Mouse (Mus musculus) c-Kit-positive CD71-positive TER-119-positive erythroid progenitor cells, embryonic 14.5 days (primary cell): Measurements from ENCODE around the gene Cldn14.

ENCODE experiments used
- DNase-seq: peaks from one replicate; pipeline ENCODE4 v3.0.0-alpha.2; 2013; ENCODE audit warnings: low spot score

Gene Cldn14

DNA sequence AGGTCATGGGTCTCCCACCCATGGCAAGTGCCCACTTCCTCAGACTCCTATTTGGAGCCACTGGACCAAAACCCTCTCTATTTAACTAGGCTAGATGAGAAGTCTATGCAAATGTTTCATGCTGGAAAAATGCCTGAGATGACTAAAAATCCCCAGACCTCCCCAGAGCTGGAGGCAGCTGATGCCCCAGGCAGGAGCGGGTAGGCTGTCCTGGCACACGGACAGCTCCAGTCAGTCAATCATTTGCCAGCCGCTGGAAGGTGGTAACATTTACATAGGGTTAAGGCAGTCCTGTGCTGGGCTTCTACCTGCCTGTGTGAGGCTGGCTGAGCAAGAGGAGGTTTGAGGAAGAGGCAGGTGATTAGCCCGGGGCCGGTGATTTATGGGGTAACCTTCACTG lies 96.5 kb downstream of the Cldn14 start:
- no peak for DNase-seq

DNA sequence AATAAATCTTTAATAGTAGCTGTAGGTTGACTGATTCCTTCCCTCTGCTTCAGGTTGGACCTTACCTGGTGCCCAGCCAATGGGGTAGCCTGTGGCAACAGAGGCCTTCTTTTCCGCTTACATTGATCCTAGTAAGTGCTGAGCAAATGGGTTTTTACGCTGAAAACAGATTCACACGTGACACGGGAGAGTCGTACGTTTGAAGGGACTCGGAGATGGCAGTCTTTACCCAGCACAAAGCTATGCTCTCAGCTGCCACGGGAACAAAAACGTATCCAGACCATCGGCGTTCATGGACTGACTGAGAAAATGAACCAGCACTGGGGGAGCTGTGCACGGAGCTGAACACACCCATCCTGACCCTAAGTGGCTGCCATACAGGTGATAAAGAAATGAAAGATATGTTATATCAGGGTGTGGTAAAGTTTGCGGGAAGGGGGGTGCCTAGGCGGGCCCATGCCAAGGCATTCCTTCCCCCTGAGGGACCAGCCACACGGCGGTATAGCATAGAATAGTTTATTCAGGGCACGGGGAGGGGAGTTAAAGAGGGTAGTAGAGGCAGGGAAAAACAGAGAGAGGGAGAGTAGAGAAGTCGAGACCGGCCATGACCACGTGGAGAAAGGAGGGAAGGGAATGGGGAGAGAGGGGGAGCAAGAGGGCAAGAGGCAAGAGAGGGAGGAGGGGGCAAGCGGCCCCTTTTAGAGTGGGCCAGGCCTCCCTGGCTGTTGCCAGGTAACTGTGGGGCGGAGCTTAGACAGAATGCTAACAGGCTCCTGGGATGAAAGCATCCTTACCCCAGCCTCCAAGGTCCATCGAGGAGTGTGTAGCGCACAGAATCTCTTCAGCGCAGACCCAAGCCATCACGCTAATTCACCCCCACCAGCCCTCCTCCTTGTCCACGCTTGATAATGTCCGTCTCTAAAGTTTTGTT lies 97.6 kb downstream of the Cldn14 start:
- DNase-seq = no peak

- no peak for DNase-seq
Observed at GRCm38 (mm10) chr16:93909936-93910335, 98.7 kb downstream of the Cldn14 start.

- no peak for DNase-seq
Observed at GRCm38 (mm10) chr16:93908196-93908595, 100.4 kb downstream of the Cldn14 start.

GRCm38 (mm10) chr16:93907761-93908160 lies 100.9 kb downstream of the Cldn14 start:
- DNase-seq = no peak

GRCm38 (mm10) chr16:93906156-93907014 lies 102.3 kb downstream of the Cldn14 start:
- DNase-seq = peak; percentile 43

DNA sequence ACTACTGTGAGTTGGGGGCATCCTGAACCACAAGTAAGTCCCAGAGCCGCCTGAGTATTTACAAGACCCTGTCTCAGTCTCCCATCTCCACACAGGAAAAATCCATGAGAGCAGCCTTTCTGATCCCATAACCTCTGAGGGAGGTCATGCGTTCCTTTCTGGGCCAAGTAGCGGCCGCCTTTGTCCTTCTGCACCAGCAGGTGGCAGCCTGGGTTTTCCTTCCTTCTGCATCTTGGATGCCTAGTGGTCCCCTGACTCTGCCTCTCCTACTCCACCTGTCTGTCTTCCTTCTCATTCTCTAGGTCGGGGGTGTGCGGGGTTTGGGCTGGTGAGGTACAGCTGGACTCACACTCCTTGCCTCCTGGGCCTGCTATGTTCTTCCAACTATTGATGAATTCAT lies 105.6 kb downstream of the Cldn14 start:
- no peak for DNase-seq

- no peak for DNase-seq
Observed at GRCm38 (mm10) chr16:93893285-93893684, 115.4 kb downstream of the Cldn14 start.

- no peak for DNase-seq
Observed at GRCm38 (mm10) chr16:93890948-93891604, 117.6 kb downstream of the Cldn14 start.

DNA sequence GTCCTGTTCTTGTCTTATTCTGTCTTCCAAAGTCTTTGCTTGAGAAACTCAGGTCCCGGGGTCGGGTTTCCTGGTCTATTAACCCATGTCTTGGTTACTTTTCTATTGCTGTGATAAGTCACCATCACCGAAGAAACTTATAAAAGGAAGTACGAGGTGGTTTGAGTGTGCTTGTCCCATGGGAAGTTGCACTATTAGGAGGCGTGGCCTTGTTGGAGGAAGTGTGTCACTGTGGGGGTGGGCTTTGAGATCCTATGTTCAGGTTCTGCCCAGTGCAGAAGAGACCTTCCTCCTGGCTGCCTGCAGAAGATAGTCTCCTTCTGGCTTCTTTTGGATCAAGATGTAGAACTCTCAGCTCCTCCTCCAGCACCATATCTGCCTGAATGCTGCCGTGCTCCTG lies 120.2 kb downstream of the Cldn14 start:
- DNase-seq = no peak

DNA sequence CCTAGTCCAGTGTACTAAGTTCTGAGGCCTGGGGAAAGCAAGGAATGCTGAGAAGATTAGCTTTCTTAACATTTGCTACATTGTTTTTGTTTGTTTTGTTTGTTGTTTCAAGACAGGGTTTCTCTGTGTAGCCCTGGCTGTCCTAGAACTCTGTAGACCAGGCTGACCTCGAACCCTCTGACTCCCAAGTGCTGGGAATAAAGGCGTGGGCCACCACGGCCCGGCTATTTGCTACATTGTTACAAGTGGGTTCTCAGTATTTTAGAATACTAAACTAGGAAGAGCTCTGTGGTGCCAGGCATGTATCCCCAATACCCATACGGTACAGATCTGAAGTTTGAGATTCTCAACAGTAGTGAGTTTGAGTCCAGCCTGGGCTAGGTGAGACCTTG lies 123.9 kb downstream of the Cldn14 start:
- no peak for DNase-seq

DNA sequence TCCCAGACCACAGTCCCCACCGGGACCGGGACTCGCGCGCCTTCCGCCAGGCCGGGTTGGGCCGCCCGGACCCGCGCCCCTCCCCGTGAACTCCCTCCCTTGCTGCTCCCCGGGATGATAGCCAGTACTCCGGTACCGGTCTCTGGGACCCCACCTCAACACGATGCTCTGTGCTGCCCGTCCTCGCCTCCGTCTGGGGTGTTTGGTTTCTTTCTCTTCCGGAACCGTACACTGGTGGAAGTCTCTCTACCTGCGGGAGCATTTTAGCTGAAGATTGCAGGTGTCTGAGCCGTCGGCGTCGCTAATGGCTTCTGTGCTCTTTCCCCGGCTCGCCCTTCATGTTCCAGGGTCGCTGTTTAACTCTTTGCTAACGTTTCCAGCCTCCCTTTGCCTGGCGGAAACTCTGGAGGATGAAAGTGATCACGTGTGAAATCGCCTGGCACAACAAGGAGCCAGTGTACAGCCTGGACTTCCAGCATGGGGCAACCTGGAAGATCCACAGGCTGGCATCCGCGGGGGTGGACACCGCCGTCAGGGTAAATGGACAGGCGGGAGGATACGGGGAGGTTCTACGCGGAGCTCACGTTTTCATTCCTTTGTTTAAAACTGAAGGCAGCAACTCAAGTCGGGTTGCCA lies 124.4 kb downstream of the Cldn14 start:
- peak; percentile 39 for DNase-seq

GRCm38 (mm10) chr16:93883423-93884085 lies 125.1 kb downstream of the Cldn14 start, which contains the start of gene Chaf1b:
Gene Chaf1b (plus strand): TSS chr16:93883901.
- peak; percentile 98 for DNase-seq

DNA sequence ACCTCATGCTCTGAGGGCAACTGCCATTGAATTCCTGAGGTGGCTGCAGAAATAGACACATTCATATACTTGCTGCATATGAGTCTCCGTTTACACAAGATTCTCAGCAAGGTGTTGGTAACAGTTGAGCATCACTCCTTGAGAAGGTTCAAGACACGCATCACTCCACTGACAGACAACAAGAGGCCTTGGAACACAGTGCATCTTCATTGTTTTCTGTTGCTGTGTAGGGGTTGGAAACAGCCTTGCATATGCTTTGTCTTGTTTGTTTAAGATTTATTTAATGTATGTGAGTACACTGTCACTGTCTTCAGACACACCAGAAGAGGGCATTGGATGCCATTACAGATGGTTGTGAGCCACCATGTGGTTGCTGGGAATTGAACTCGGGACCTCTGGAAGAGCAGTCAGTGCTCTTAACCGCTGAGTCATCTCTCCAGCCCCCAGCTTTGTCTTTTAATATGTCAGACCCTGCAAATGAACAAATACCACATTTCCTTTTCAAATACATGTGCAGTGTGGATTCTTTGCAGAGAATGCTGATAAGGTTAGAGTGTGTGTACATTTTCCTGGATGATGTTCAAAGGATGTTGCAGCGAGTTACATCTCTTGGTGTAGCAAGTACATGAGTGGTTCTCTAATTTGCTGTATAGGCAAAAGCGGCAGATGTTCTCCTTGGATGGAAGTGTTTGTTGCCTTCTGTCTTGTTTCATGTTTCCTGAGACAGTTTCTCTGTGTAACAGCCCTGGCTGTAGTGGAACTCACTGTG lies 130.8 kb downstream of the Cldn14 start:
- DNase-seq = no peak

DNA sequence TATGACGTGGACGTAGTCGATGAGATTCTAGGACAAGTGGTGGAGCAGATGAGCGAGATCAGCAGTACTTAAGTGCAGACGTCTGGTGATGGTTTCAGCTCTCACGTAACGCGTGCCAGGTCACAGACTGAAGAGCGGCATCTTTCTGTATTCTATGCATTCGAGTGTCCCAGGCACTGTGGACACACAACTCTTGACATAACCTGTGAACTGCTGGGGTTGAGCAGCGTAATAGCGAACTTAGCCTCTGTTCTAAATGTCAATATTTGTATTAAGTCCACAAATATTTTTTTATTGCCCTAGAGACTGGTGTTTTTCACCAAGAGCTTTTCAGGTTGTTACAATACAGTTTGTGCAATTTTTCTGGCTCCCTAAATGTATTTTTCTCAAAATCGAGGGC lies 133.8 kb downstream of the Cldn14 start:
- no peak for DNase-seq
